Mouse (Mus musculus): ENCODE results near the gene Acads.

DNA sequence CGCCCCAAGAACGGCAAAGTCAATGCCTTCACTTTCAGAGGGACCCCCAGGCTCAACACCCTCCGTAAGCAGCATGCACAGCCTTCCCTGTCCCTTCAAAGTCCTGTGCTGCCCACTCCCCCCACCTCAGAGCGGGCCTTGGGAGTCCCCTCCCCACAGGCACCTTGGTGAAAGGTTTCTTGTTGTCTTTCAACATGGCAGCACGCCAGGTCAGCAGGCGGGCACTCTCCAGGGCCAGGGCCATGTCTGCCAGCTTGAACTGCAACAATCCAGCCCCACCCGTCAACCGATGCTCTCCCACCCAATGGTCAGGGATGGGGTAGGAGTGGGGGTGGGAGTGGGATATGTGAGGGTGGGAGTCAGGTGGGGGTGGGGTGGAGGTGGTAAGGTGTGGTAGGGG lies 8.0 kb downstream of the Acads start:
- no peak for TF ChIP-seq EP300 (IDR thresholded peaks at IDR 0.05; ENCODE audit: low read depth in 1 of 2, low read length in 2 of 2)
- TF ChIP-seq TBP (IDR thresholded peaks at IDR 0.05; ENCODE audit: low read depth, low read length): no peak
- no peak for TF ChIP-seq POLR2A (IDR thresholded peaks at IDR 0.05; ENCODE audit: control insufficient read depth in 1 of 2, insufficient read depth in 1 of 2, low read depth in 1 of 2, low read length in 2 of 2, poor library complexity in 1 of 2)
- TF ChIP-seq TCF12 (IDR thresholded peaks at IDR 0.05; ENCODE audit: low read depth, low read length): no peak
- TF ChIP-seq CHD2 (IDR thresholded peaks at IDR 0.05; ENCODE audit: low read length): no peak
- TF ChIP-seq RCOR1 (IDR thresholded peaks at IDR 0.05; ENCODE audit: low read depth, low read length): no peak
